Mouse (Mus musculus) E14TG2a.4 (cell line): ENCODE measurements at regions not wholly inside any gene's neighbourhood (a gene's known extent, or its start where the extent isn't known, plus 50 kb on each side); places are given as distances from the start of the nearest gene placed in this dataset.

Experiments used
- CTCF ChIP-seq: conservative IDR thresholded peaks from 2 replicates; pipeline ENCODE4 v1.5.1; 2014; ENCODE audit warnings: low read length
- POU5F1 ChIP-seq: IDR thresholded peaks from 2 replicates; pipeline ENCODE4 v1.6.1; 2014; ENCODE audit warnings: low read length, borderline replicate concordance

GRCm38 (mm10) chr13:34511332-34511731 lies 142.0 kb downstream of the Pxdc1 start:
- TF ChIP-seq CTCF (no peak), POU5F1 (no peak)
